Mouse (Mus musculus) hindbrain, embryonic 11.5 days (tissue): Measurements from ENCODE around the gene Ccnc. TPM values are rescaled to one million over a fixed set of nuclear protein-coding genes. Genes with fewer than 3 reads are reported as not detected.
A peak's percentile ranks its signal among the peaks of the same experiment; 100 is the strongest.

Experiments
- ATAC-seq: fragments of 200-750 bp; cut with Nextera tagmentation; 2 replicates; pipeline ENCODE4 v1.8.0; 2017; ENCODE audit warnings: mild to moderate bottlenecking, moderate TSS enrichment, moderate library complexity; ENCODE audit not compliant: low FRiP score
- DNase-seq: peaks from one replicate; pipeline ENCODE4 v3.0.0-alpha.2; 2015; ENCODE audit warnings: low spot score
- H3K27ac ChIP-seq: fragments of 300-500 bp; sonication (generic); 2 replicates; pipeline ENCODE4 v1.5.1; 2014; ENCODE audit warnings: mild to moderate bottlenecking, low read depth, low read length
- H3K27me3 ChIP-seq: fragments of 300-500 bp; sonication (generic); 2 replicates; pipeline ENCODE4 v1.6.1; 2014; ENCODE audit warnings: mild to moderate bottlenecking, low read length, moderate library complexity, mixed read lengths; ENCODE audit not compliant: control insufficient read depth, insufficient read depth
- H3K36me3 ChIP-seq: fragments of 300-500 bp; sonication (generic); 2 replicates; pipeline ENCODE4 v1.6.1; 2014; ENCODE audit warnings: mild to moderate bottlenecking, low read length, moderate library complexity, mixed read lengths; ENCODE audit not compliant: control insufficient read depth, insufficient read depth
- H3K4me1 ChIP-seq: fragments of 300-500 bp; sonication (generic); replicated peaks from 2 replicates; pipeline ENCODE4 v1.6.1; 2014; ENCODE audit warnings: low read length, mixed read lengths; ENCODE audit not compliant: control insufficient read depth, insufficient read depth
- H3K4me2 ChIP-seq: fragments of 300-500 bp; sonication (generic); replicated peaks from 2 replicates; pipeline ENCODE4 v1.6.1; 2014; ENCODE audit warnings: mild to moderate bottlenecking, low read depth, low read length
- H3K4me3 ChIP-seq: fragments of 300-500 bp; sonication (generic); 2 replicates; pipeline ENCODE4 v1.5.1; 2014; ENCODE audit warnings: low read depth, low read length
- H3K9ac ChIP-seq: fragments of 300-500 bp; sonication (generic); 2 replicates; pipeline ENCODE4 v1.6.1; 2014; ENCODE audit warnings: low read depth, low read length
- H3K9me3 ChIP-seq: fragments of 300-500 bp; sonication (generic); 2 replicates; pipeline ENCODE4 v1.6.1; 2016; ENCODE audit warnings: low read length; ENCODE audit not compliant: control insufficient read depth
- WGBS: fragments of 180-500 bp; shearing (Covaris S2); extraction: QIAGEN DNeasy Blood & Tissue Kit; methylation state at CpG from one replicate; pipeline ENCODE4 v1.1.7; 2014; 5-methylcytosine and 5-hydroxymethylcytosine counted together
- polyA plus RNA-seq: library from polyadenylated mRNA; unstranded; fragments of >200 nt; fragmentation: Nextera tagmentation; extraction: Ambion mirVana; gene quantifications from 2 replicates; pipeline ENCODE4 v1.2.1, GENCODE M21; 2014

Gene Ccnc
- polyA plus RNA-seq, 1 experiment from 2014 or later, result 86.3 TPM

DNA sequence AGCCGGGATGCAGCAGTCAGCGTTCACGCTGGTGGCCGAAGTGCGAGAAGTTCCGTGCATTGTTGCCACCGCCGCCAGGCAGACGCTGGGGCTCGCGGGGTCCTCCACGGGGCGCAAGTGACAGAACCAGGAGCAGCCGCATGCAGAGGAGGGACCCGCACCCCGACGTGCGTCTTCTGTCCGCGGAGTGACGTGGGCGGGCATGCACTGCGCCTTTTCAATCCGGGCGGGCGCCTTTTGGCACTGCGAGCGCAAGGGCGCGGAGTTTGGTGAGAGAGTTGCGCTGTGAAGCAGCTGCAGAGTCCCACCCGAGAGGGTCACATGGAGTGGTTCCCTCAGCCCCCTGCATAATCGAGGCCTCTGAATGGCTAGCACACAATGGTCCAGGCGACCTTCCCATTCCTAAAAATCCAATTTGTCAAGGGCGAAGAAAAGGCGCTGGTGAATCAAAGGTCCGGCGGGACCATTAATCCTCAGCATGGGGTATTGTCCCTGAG lies 41.9 kb upstream of the Ccnc start, which contains the start of gene Prdm13:
Prdm13 (minus strand) TSS at position 369 of the 497 bp plus-strand sequence.
- DNase-seq (peak; percentile 81), ATAC-seq (peak; percentile 76)
- peaks cover 4% of the 10 kb centered on the region; the same call in 1 of the 2 replicates for H3K4me1 ChIP-seq
- peak within 1 kb of the TSS; percentile 31 for H3K9ac ChIP-seq
- whole genome bisulfite sequencing, result under 1% methylated on average over 38 of the region's 38 CpGs
- peak within 1 kb of the TSS; percentile 41 for H3K4me3 ChIP-seq
- H3K27ac ChIP-seq, result peak within 1 kb of the TSS; percentile 51; the same call in 1 of the 2 replicates
- H3K36me3 ChIP-seq, result no peaks in the 10 kb centered on the region
- H3K9me3 ChIP-seq, result no peaks in the 10 kb centered on the region
- H3K4me2 ChIP-seq, result peak within 1 kb of the TSS; percentile 37
- peaks cover 78% of the 10 kb centered on the region for H3K27me3 ChIP-seq

DNA sequence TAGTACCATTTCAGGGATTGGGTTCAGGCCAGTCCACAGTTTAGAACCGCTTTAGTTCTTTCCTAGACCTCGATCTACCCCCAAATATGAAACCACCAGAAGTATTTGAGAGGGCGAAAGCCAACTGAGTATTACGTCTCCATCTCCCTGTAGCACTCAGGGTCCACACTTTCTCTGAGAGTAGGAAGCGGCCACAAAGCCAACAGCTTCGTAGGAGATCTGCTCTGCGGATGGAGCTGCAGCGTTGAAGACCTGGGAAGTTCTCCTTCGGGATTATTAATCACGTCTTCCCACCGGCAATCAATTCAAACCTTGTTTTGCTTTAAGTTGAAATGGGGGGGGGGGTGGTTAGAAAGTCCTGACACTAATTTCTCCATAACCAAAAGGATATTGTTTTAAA lies 41.1 kb upstream of the Ccnc start:
- 2% methylated on average over 11 of the region's 11 CpGs for WGBS
- Histone ChIP-seq H3K4me1 (peaks cover 4% of the 10 kb centered on the region; the same call in 1 of the 2 replicates), H3K9ac (no peak overlapping the region), H3K9me3 (no peaks in the 10 kb centered on the region), H3K4me2 (no peak overlapping the region), H3K27me3 (peaks cover 80% of the 10 kb centered on the region), H3K27ac (no peak overlapping the region), H3K4me3 (no peak overlapping the region), H3K36me3 (no peaks in the 10 kb centered on the region)
- peak; percentile 56 for DNase-seq
- no peak for ATAC-seq

DNA sequence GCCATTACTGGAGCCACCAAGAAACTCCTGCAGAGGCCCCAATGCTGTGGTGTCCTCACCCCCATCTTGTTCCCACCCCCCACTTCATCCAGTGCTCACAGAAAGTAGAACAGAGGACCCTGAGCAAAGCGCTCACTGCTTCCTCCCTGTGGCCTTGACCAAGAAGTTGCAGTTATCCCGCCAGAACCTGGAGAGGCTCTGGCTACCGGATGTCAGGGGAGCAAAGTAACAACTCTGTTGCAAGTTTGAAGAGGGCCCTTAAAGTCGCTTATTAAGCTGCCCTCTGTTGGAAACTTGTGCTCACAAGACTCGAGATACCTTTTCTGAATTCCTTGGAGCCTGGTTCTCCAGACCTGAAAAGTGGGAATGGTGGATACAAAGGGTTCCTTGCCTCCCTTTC lies 40.6 kb upstream of the Ccnc start:
- no peak overlapping the region for H3K9ac ChIP-seq
- no peak overlapping the region for H3K4me3 ChIP-seq
- no peak overlapping the region for H3K27ac ChIP-seq
- peak; percentile 60 for DNase-seq
- WGBS, result 0% methylated on average over 5 of the region's 5 CpGs
- H3K4me2 ChIP-seq, result no peak overlapping the region
- no peak for ATAC-seq
- peaks cover 81% of the 10 kb centered on the region for H3K27me3 ChIP-seq
- H3K36me3 ChIP-seq, result no peaks in the 10 kb centered on the region
- H3K4me1 ChIP-seq, result peaks cover 4% of the 10 kb centered on the region; the same call in 1 of the 2 replicates
- H3K9me3 ChIP-seq, result no peaks in the 10 kb centered on the region

DNA sequence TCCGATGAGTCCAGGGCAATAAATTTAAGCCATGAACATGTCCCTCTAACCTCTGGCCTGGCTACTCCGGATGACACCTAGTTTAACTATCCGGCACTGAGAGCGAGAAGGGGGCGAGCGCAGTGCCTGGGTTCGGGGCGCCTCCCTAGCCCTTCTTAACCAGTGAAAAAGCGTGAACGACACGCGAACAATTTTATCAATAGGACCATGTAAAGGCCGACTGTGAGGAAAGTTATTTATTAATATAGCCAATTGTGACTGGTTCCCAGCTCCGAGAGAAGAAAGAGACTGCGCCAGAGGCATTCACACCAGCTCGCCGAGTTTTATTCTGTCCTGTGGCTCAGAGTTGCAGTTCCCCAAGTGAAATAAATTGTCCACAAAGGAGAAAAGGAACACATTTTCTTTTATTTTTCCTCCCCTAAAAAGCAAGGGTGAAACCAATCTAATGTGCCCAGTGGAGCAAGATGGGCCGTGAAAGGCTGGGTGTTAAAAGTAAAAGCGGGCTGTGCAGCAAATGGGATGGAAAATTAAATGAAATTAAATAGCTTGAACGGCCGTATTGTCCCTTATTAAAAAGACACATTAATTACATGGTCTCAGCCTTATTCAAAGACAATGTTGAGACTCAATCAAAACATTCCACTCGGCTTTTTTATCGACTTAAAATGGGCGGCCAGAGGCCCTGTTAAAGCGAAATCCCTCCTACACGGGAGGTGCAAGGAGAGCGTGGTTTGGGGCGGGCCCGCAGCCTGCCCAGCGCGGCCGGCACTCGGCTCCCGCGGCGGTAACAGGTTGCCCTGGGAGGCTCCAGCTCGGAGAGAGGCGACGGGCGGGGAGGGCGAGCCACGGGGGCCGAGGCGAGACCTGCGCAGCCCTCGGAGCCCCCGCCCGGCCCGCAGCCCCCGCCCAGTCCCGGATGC lies 39.5 kb upstream of the Ccnc start:
- Histone ChIP-seq H3K9ac (peak overlapping the region; percentile 62), H3K4me1 (peaks cover 4% of the 10 kb centered on the region; the same call in 1 of the 2 replicates), H3K27ac (peak overlapping the region; percentile 95), H3K4me2 (peak overlapping the region; percentile 89), H3K27me3 (peaks cover 79% of the 10 kb centered on the region), H3K9me3 (no peaks in the 10 kb centered on the region), H3K4me3 (peak overlapping the region; percentile 49), H3K36me3 (no peaks in the 10 kb centered on the region)
- DNase-seq (peak; percentile 78), ATAC-seq (peak; percentile 78)
- WGBS, result under 1% methylated on average over 48 of the region's 51 CpGs

DNA sequence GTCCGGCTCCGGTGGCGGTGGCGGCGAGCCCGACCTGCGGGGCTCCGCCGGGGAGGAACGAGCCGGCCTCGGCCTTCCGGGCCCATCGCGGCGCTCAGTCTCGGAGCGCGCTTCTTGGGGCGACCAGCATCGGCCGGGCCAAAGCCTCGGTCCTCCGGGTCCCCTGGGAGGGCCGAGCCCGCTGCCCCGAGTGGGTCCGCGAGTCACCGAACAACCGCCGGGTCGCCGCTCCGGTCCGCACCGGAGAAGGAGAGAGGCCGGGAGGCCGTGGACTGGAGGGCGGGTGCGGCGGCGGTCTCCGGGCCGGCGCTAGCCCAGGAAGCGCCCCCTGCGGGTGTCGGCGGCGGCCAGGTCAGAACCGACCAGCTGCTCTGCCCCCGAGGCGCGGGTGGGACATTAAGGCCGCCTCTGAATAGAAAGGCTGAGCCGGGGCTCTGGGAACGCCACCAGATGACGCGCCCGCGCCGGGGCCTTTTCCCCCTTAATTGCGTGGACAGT lies 38.7 kb upstream of the Ccnc start:
- Histone ChIP-seq H3K4me2 (peak overlapping the region; percentile 89), H3K9ac (peak overlapping the region; percentile 62), H3K4me3 (peak overlapping the region; percentile 49), H3K27me3 (peaks cover 73% of the 10 kb centered on the region), H3K36me3 (no peaks in the 10 kb centered on the region), H3K4me1 (peaks cover 4% of the 10 kb centered on the region; the same call in 1 of the 2 replicates), H3K27ac (peak overlapping the region; percentile 95), H3K9me3 (no peaks in the 10 kb centered on the region)
- under 1% methylated on average over 40 of the region's 64 CpGs for WGBS
- peak; percentile 83 for DNase-seq
- ATAC-seq, result peak; percentile 37

DNA sequence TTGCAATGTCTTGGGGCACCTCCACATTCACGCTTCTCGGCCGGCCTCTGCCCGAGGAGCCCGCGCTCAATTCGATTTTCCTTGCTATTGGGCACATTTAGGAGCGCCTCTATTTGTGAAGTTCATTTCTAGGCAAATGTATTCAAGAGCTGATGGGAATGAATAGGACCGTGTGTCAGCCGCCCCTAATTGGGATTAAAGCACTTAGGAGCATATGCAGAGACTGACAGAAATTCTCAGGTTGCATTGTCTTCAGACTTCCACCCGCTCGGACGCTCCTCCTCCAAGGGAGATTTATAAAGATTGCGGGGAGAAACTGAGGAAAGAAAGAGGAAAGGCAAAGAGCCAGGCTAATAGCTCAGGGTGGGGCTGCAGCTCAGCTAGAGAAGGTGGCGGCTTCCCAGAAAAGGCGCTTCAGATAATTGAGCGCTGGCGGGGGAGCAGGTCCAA lies 38.0 kb upstream of the Ccnc start:
- H3K27ac ChIP-seq, result 0 out of 2 replicates have a peak overlapping the region, but pooled peaks have one; percentile 95
- no peaks in the 10 kb centered on the region for H3K36me3 ChIP-seq
- peaks cover 4% of the 10 kb centered on the region; the same call in 1 of the 2 replicates for H3K4me1 ChIP-seq
- peak; percentile 28 for ATAC-seq
- H3K9ac ChIP-seq, result no peak overlapping the region
- WGBS, result under 1% methylated on average over 18 of the region's 18 CpGs
- DNase-seq, result peak; percentile 76
- H3K4me3 ChIP-seq, result peak overlapping the region; percentile 49
- no peaks in the 10 kb centered on the region for H3K9me3 ChIP-seq
- H3K4me2 ChIP-seq, result peak overlapping the region; percentile 21
- peaks cover 67% of the 10 kb centered on the region for H3K27me3 ChIP-seq

DNA sequence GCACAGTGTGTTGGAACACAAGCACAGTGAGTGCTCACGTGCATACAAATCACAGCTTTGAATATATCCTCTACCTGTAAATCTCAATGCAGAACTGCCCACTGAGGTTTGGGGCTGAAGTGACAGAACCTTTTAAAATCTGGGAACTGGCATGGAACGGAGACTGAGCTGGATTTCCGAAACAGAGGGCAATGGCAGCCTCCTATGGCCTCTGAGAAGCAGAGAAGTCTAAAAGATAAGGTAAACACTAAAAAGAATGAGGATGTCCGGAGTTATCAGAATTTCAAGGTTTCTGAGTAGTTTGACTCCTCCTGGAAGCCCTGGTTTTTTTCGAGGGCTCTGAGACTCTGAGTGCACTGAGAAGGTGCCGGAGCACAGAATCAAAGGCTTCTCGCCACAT lies 37.3 kb upstream of the Ccnc start:
- DNase-seq (peak; percentile 42), ATAC-seq (no peak)
- H3K4me1 ChIP-seq, result peaks cover 4% of the 10 kb centered on the region; the same call in 1 of the 2 replicates
- no peak overlapping the region for H3K4me3 ChIP-seq
- H3K9me3 ChIP-seq, result no peaks in the 10 kb centered on the region
- 0 out of 2 replicates have a peak overlapping the region, but pooled peaks have one; percentile 20 for H3K27ac ChIP-seq
- H3K9ac ChIP-seq, result no peak overlapping the region
- H3K4me2 ChIP-seq, result peak overlapping the region; percentile 2; the same call in 1 of the 2 replicates
- 5% methylated on average over 7 of the region's 7 CpGs for WGBS
- peaks cover 60% of the 10 kb centered on the region for H3K27me3 ChIP-seq
- H3K36me3 ChIP-seq, result no peaks in the 10 kb centered on the region

DNA sequence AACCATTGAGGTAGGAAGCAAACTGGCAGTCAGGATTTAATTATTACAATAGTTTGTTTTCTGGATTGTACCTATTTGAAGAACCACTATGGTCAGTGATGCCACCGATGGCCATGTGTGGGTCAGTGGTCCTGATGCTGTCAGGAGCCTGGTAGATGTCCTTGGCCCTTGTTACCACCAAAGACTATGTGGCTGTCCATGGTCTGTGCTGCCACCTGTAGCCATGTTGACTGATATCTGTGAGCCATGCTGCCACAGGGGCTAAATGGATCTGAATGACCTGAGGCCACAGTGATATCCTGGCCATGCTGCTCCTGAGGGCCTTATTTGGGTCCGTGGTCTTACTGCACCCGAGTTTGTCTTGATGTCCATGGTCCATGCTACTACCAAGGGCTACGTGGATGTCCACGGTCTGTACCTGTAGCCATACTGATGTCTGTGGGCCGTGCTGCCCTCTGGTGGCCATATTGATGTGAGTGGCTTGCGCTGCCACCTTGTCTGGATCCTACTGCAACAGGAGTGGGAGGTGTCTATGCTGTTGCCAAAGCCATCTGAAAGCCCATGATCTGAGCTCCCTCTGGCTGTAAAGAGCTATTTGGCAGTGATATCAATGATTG lies 31.8 kb upstream of the Ccnc start:
- H3K27ac ChIP-seq, result no peak overlapping the region
- H3K9me3 ChIP-seq, result no peaks in the 10 kb centered on the region
- H3K4me3 ChIP-seq, result no peak overlapping the region
- H3K36me3 ChIP-seq, result no peaks in the 10 kb centered on the region
- no peak overlapping the region for H3K9ac ChIP-seq
- peaks cover 18% of the 10 kb centered on the region for H3K27me3 ChIP-seq
- ATAC-seq, result peak; percentile 76
- H3K4me2 ChIP-seq, result no peak overlapping the region
- no peaks in the 10 kb centered on the region for H3K4me1 ChIP-seq
- peak; percentile 68 for DNase-seq
- WGBS, result 36% methylated on average over 7 of the region's 7 CpGs
